Mouse (Mus musculus) C2C12 (cell line): Measurements from ENCODE around the gene Agxt.

Source experiments
- CTCF ChIP-seq: IDR thresholded peaks from one replicate; pipeline ENCODE4 v1.5.1; 2011; ENCODE audit not compliant: control insufficient read depth, insufficient read depth, insufficient read length
- USF1 ChIP-seq: IDR thresholded peaks from one replicate; pipeline ENCODE4 v1.6.1; 2011; ENCODE audit warnings: low read depth, mild to moderate bottlenecking, control low read depth, moderate library complexity

- TF ChIP-seq CTCF (no peak), USF1 (no peak)
Measured at GRCm38 (mm10) chr1:93138534-93138933, 3.5 kb downstream of the Agxt start.
